Mouse (Mus musculus) monocyte, adult 2 months (primary cell): ENCODE results near the gene Kcnt1.

Experiments used
- DNase-seq, 2 experiments: peaks; one replicate each; pipeline ENCODE4 v3.0.0; 2022; ENCODE audit warnings: low spot score in 2 of 2, low read depth in 1 of 2

The Kcnt1 gene

GRCm38 (mm10) chr2:25877736-25878268 lies 14.3 kb downstream of the Kcnt1 start:
- DNase-seq = no peak

DNA sequence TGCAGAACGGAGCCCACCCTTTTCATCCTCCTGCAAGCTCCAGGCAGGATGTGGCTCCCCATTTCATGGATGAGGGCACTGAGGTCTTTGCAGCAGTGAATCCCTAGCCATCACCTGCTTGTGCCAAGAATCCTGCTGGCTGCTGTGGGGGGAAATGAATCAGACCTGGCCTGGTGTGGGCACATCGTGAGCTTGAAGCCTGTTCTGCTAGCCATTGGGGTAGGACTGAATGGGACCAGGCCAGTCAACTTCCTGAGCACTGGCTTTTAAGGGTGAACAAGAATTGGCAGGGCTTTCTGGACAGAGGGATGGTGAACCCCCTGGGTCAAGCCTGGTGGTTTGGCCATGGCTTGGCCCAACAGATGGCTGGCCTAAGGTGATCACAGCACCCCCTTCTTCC lies 15.0 kb downstream of the Kcnt1 start:
- DNase-seq = no peak

GRCm38 (mm10) chr2:25879061-25879460 lies 15.5 kb downstream of the Kcnt1 start:
- no peak for DNase-seq

DNA sequence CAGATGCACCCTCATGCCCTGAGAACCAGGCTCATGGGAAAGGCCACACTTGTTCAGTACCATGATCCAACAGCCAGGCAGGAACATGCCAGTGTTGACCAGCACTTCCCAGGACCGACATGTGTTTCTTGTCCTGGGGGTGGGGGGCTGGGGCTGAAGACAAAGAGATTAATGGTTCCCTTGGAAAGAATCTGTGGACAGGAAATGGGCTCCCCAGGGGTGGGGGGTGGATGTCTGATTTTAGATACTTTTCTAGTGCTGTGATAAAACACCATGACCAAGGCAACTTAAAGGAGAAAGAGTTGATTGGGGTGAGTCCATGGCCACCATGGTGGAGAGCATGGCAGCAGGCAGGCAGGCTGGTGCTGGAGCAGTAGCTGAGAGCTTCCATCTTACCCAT lies 18.7 kb downstream of the Kcnt1 start:
- DNase-seq = no peak

GRCm38 (mm10) chr2:25884756-25885155 lies 21.2 kb downstream of the Kcnt1 start:
- no peak for DNase-seq

- DNase-seq = no peak
Observed at GRCm38 (mm10) chr2:25887226-25887625, 23.7 kb downstream of the Kcnt1 start.

DNA sequence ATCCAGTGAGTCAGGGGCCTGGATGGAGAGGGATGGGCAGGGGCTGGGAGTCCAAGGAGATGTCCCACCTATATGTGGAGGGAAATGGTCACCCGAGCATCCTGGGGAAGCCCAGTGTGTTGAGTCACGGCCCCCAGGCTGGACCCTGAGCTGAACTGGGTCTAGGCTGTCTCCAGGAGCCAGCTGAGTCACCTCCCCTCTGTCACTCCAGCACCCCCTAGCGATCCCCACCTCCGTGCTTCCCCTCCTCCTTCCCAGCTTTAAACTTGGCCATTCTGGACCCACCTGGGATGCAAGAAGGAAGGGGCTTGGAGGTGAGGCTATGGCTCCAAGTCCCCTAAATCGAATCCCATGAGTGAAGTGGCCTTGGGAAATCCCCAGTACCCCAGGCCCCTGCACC lies 24.6 kb downstream of the Kcnt1 start:
- DNase-seq = no peak

DNA sequence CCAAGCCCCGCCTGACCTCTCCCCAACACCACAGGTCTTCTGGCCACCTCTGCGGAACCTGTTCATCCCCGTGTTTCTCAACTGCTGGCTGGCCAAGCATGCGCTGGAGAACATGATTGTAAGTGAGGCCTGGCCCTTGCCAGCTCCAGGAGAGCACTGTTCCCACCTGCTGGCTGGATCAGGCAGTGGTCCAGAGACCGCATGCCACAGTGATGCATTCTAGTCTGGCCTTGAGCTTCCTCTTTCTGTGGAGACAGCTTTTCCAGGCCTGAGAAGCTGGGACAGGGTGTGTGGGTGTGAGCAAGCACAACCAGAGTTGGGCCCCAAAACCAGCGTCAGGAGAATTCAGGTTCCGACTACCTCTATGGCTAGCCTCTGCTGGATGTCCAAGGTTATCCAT lies 28.9 kb downstream of the Kcnt1 start:
- no peak for DNase-seq

- no peak for DNase-seq
Observed at GRCm38 (mm10) chr2:25898970-25899369, 35.4 kb downstream of the Kcnt1 start.

GRCm38 (mm10) chr2:25909872-25910271 lies 46.3 kb downstream of the Kcnt1 start:
- DNase-seq = no peak

GRCm38 (mm10) chr2:25913247-25913646 lies 49.7 kb downstream of the Kcnt1 start:
- no peak for DNase-seq

DNA sequence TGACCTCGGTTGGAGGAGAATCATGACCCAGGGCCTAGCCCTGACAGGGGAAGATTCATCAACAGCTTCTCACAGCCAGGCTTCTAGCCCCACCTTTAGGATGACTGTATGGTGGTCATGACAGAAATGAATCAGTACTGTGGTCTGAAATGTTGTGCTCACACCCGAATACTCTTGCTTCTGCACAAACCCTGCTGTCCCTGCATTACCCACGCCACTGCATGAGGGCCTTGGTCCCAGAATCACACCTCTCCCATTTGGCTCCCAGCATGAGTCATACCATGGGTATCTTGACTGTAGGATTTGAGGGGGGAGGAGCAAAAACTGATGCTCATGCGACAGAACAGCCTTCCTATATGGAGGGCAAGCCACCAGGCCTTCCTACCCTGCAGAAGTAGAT lies 50.7 kb downstream of the Kcnt1 start:
- DNase-seq = no peak

GRCm38 (mm10) chr2:25914821-25915220 lies 51.3 kb downstream of the Kcnt1 start:
- no peak for DNase-seq

- DNase-seq = no peak
Observed at GRCm38 (mm10) chr2:25918408-25918807, 54.9 kb downstream of the Kcnt1 start.

GRCm38 (mm10) chr2:25919972-25920371 lies 56.4 kb downstream of the Kcnt1 start:
- no peak for DNase-seq

- DNase-seq = no peak
Observed at GRCm38 (mm10) chr2:25923799-25924198, 60.3 kb downstream of the Kcnt1 start.

DNA sequence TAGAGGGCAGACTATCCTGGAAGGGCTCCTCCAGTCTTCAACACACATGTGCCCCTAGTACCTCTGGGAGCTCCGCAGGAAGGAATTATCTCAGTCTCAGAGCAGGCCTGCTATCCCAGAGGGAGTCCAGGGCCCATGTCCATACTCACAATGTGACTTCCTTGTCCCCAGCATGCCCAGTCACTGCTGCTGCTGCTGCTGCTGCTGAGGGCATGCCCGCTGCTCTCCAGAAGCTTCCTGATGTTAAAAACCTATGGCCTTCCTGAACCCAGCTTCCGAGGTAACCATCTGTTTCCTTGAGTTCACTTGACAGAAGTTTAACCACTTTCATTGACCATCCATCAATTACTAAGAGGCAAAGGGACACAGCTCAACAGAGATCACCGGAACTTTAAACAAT lies 61.4 kb downstream of the Kcnt1 start:
- DNase-seq = no peak

- no peak for DNase-seq
Observed at GRCm38 (mm10) chr2:25927821-25928220, 64.3 kb downstream of the Kcnt1 start.

DNA sequence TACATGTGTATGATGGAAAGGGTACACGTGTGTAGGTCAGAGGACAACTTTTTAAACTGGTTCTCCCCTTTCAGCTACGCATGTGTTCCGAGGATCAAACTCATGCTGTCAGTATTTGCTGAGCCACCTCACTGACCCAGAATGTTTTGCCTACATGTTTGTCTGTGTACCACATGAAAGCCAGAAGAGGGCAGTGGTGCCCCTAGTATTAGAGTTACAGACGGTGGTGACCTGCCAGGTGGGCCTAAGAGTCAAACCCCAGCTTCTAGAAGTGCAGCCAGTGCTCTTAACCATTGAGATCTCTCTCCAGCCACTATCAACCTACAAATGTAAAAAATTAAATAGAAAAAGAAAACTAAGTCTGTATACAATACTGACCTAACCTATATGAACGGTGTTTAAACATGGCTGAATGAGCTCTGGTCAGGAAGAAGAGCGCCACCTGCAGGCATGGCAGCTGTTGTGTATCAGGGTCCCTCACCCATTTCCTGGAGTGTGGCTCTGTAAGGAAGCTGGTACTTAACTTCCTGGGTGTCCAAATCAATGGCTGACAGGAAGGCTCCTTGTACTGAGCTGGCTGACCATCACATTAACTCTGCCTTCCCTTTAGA lies 67.8 kb downstream of the Kcnt1 start:
- DNase-seq = no peak

GRCm38 (mm10) chr2:25940503-25940902 lies 77.0 kb downstream of the Kcnt1 start:
- no peak for DNase-seq

DNA sequence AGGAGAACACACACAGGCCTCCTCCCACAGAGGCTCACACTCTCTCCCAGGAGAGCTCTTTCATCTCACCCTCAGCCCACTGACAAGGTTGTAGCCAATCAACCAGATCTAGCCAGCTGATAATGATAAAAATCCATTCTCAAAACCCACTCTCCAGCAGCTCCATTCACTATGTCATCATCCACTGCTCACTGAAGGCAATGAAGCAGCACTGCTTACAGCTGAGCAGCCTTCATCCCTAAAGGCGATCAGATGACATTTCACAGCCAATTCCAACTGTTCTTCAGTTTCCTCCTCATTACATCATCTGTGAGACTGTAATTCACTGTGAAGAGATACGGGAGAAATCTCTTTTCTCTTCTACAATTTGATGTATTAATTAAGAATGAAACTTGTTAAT lies 80.3 kb downstream of the Kcnt1 start:
- no peak for DNase-seq

DNA sequence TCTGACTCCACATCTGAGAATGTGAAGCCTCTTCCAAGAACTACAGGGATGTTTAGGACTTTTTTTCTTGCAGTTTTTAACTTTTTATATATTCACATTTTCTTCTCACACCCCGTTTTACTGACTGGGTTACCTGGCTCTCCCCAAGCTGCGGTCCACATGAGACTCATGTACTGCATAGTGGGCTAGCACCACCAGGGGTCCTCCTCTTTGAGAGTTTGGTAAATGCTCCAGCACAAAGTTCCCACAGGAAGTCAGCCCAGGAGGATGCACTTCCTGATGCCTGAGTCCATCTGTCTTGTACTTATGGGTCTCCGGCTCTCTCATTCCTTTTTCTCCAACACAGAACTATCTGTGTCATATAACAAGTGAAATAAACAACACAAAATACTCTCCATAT lies 84.4 kb downstream of the Kcnt1 start:
- DNase-seq = no peak

DNA sequence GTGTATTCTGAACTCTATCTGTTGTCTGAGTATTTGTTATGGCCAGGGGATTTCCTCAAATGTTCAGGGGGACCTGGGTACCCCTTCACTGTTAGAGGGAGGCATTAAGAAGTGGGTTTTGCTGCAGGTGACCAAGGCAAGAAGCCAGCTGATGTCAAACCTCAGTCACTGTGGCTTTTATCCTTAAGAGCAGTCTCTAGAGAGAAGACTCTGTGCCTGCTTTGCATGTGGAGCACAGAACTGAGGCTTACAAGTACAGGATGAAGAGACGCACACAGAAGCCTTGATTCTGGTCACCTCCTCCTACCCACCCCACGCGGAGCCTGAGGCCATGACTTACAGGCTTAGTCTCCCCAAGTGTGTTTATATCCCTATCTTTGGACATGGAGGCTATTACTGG lies 85.8 kb downstream of the Kcnt1 start:
- DNase-seq = no peak
